Mouse (Mus musculus): Measurements from ENCODE around the gene Phyhd1. TPM values are rescaled to one million over a fixed set of nuclear protein-coding genes. Genes with fewer than 3 reads are reported as not detected.

The Phyhd1 gene
- polyA plus RNA-seq, 1 experiment from 2014 or later: 7.3 TPM

- no peak for ATAC-seq (ENCODE audit: insufficient read depth)
- Histone ChIP-seq H3K4me2 (no peak overlapping the region), H3K9ac (no peak overlapping the region), H3K27me3 (ENCODE audit: insufficient read depth, low read length) (no peaks in the 10 kb centered on the region), H3K4me1 (ENCODE audit: insufficient read depth) (no peaks in the 10 kb centered on the region), H3K27ac (ENCODE audit: low read depth) (no peak overlapping the region), H3K36me3 (ENCODE audit: insufficient read depth) (peaks cover 68% of the 10 kb centered on the region), H3K4me3 (ENCODE audit: low read depth, low read length) (no peak overlapping the region), H3K9me3 (ENCODE audit: low read depth, low read length) (no peaks in the 10 kb centered on the region)
- no peak for TF ChIP-seq CTCF (IDR thresholded peaks at IDR 0.05; ENCODE audit: low read depth)
- DNase-seq: no peak
- 94% methylated on average over 42 of the region's 42 CpGs for WGBS
These were observed 10.2 kb upstream of the Phyhd1 start for GRCm38 (mm10) chr2:30255631-30256395.

- DNase-seq (no peak), ATAC-seq (ENCODE audit: insufficient read depth) (no peak)
- no peak for TF ChIP-seq CTCF (IDR thresholded peaks at IDR 0.05; ENCODE audit: low read depth)
- no peaks in the 10 kb centered on the region for H3K4me1 ChIP-seq (ENCODE audit: insufficient read depth)
- no peak overlapping the region for H3K4me2 ChIP-seq
- no peak overlapping the region for H3K9ac ChIP-seq
- H3K27ac ChIP-seq (ENCODE audit: low read depth): no peak overlapping the region
- H3K36me3 ChIP-seq (ENCODE audit: insufficient read depth): peaks cover 73% of the 10 kb centered on the region
- H3K27me3 ChIP-seq (ENCODE audit: insufficient read depth, low read length): no peaks in the 10 kb centered on the region
- 95% methylated on average over 30 of the region's 30 CpGs for WGBS
- no peaks in the 10 kb centered on the region for H3K9me3 ChIP-seq (ENCODE audit: low read depth, low read length)
- H3K4me3 ChIP-seq (ENCODE audit: low read depth, low read length): no peak overlapping the region
These were observed 9.2 kb upstream of the Phyhd1 start for GRCm38 (mm10) chr2:30256616-30257350.

- WGBS: 82% methylated on average over 7 of the region's 7 CpGs
- H3K27me3 ChIP-seq (ENCODE audit: insufficient read depth, low read length): no peaks in the 10 kb centered on the region
- H3K27ac ChIP-seq (ENCODE audit: low read depth): no peak overlapping the region
- H3K9ac ChIP-seq: no peak overlapping the region
- peaks cover 75% of the 10 kb centered on the region for H3K36me3 ChIP-seq (ENCODE audit: insufficient read depth)
- H3K9me3 ChIP-seq (ENCODE audit: low read depth, low read length): no peaks in the 10 kb centered on the region
- TF ChIP-seq CTCF (IDR thresholded peaks at IDR 0.05; ENCODE audit: low read depth): no peak
- H3K4me3 ChIP-seq (ENCODE audit: low read depth, low read length): no peak overlapping the region
- DNase-seq: no peak
- no peak overlapping the region for H3K4me2 ChIP-seq
- ATAC-seq (ENCODE audit: insufficient read depth): no peak
- no peaks in the 10 kb centered on the region for H3K4me1 ChIP-seq (ENCODE audit: insufficient read depth)
These were observed 8.1 kb upstream of the Phyhd1 start for GRCm38 (mm10) chr2:30257699-30258460.

- Histone ChIP-seq H3K9ac (no peak overlapping the region; the same call in 1 of the 2 replicates), H3K4me3 (ENCODE audit: low read depth, low read length) (no peak overlapping the region), H3K27ac (ENCODE audit: low read depth) (peak overlapping the region; percentile 42; the same call in 1 of the 2 replicates), H3K4me2 (no peak overlapping the region), H3K4me1 (ENCODE audit: insufficient read depth) (no peaks in the 10 kb centered on the region), H3K9me3 (ENCODE audit: low read depth, low read length) (no peaks in the 10 kb centered on the region), H3K27me3 (ENCODE audit: insufficient read depth, low read length) (no peaks in the 10 kb centered on the region), H3K36me3 (ENCODE audit: insufficient read depth) (peaks cover 82% of the 10 kb centered on the region)
- 67% methylated on average over 4 of the region's 4 CpGs for WGBS
- no peak for TF ChIP-seq CTCF (IDR thresholded peaks at IDR 0.05; ENCODE audit: low read depth)
- ATAC-seq (ENCODE audit: insufficient read depth) (no peak; the same call in 1 of the 2 replicates), DNase-seq (peak; percentile 18)
These were observed 7.4 kb upstream of the Phyhd1 start for GRCm38 (mm10) chr2:30258600-30258999.

- Histone ChIP-seq H3K4me1 (ENCODE audit: insufficient read depth) (no peaks in the 10 kb centered on the region), H3K4me3 (ENCODE audit: low read depth, low read length) (no peak overlapping the region), H3K4me2 (no peak overlapping the region), H3K27ac (ENCODE audit: low read depth) (peak overlapping the region; percentile 42; the same call in 1 of the 2 replicates), H3K36me3 (ENCODE audit: insufficient read depth) (peaks cover 90% of the 10 kb centered on the region), H3K27me3 (ENCODE audit: insufficient read depth, low read length) (no peaks in the 10 kb centered on the region), H3K9me3 (ENCODE audit: low read depth, low read length) (no peaks in the 10 kb centered on the region), H3K9ac (no peak overlapping the region; the same call in 1 of the 2 replicates)
- ATAC-seq (ENCODE audit: insufficient read depth): no peak
- 81% methylated on average over 15 of the region's 15 CpGs for WGBS
- DNase-seq: no peak
- TF ChIP-seq CTCF (IDR thresholded peaks at IDR 0.05; ENCODE audit: low read depth): no peak
These were observed 6.6 kb upstream of the Phyhd1 start for GRCm38 (mm10) chr2:30259131-30260064.

- no peak for DNase-seq
- Histone ChIP-seq H3K4me3 (ENCODE audit: low read depth, low read length) (no peak overlapping the region), H3K9ac (no peak overlapping the region), H3K27ac (ENCODE audit: low read depth) (no peak overlapping the region), H3K36me3 (ENCODE audit: insufficient read depth) (peaks cover 82% of the 10 kb centered on the region), H3K4me2 (no peak overlapping the region), H3K9me3 (ENCODE audit: low read depth, low read length) (no peaks in the 10 kb centered on the region), H3K4me1 (ENCODE audit: insufficient read depth) (peaks cover 11% of the 10 kb centered on the region; the same call in 1 of the 2 replicates), H3K27me3 (ENCODE audit: insufficient read depth, low read length) (no peaks in the 10 kb centered on the region)
- no peak for ATAC-seq (ENCODE audit: insufficient read depth)
- 0 out of 2 replicates have a peak, but pooled peaks have one; percentile 13 for TF ChIP-seq CTCF (IDR thresholded peaks at IDR 0.05; ENCODE audit: low read depth)
- 84% methylated on average over 4 of the region's 4 CpGs for WGBS
These were observed 4.8 kb upstream of the Phyhd1 start for GRCm38 (mm10) chr2:30261064-30261736.

Data from lung, embryonic 14.5 days (tissue).